In the genomic region with DNA sequence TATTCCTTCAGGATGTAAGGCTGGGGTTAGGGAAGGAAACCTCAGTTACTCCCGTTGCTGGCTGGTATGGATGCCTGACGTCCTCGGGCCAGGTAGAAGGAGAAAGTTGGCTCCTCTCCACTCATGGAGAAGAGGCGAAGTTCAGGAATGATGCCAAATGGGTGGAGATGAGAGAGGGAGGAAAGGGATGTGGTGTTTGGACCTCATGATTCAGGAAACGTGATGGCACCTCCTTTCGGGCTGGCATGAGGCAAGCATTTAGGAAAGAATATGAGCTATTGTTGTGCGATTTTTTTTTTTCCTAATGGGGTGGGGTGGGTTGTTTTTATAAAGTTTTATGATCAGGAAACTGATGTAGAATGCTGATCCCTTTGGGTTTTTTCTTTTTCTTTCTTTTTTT, we compare ENCODE assay signal across 23 mouse cellular contexts.
DNase-seq lines count a peak whose midpoint lies in the region; ATAC-seq lines count a peak whose summit lies in the region.
"Had no signal": no experiment of that assay in that cellular context is flagged by ENCODE, and none has a peak within 500 bp of the region (broad histone marks: within the 10 kb centered on the region; RNA-seq: fewer than 3 reads in every experiment).

No protein-coding gene starts in this region.

- intact Hi-C loops in heart, postnatal 25 days (cut with DNase I) = loop anchor here (5.0 kb wide), 1 partner anchor 32 kb away; no protein-coding TSS in a partner anchor

- no peaks in the 10 kb centered on the region for H3K4me1 ChIP-seq in kidney, embryonic 14.5 days (ENCODE audit: control insufficient read depth, insufficient read depth, low read length)
- H3K4me1 ChIP-seq: liver, embryonic 12.5 days; midbrain, embryonic 13.5 days; neural tube, embryonic 15.5 days had no signal

- no peak overlapping the region for H3K4me3 ChIP-seq in kidney, embryonic 14.5 days (ENCODE audit: low read length)
- H3K4me3 ChIP-seq: embryonic facial prominence, embryonic 15.5 days; forebrain, embryonic 10.5 days; heart, embryonic 10.5 days; liver, embryonic 12.5 days; midbrain, embryonic 13.5 days; myocyte; neural tube, embryonic 15.5 days had no signal

- 72% methylated on average over 7 of the region's 7 CpGs for WGBS in kidney, embryonic 14.5 days

- no peak overlapping the region for H3K27ac ChIP-seq in kidney, embryonic 14.5 days (ENCODE audit: low read depth, low read length)
- H3K27ac ChIP-seq: embryonic facial prominence, embryonic 15.5 days; forebrain, embryonic 10.5 days; heart, embryonic 10.5 days; liver, embryonic 12.5 days; macrophage; midbrain, embryonic 13.5 days; neural tube, embryonic 15.5 days had no signal

- H3K9me3 ChIP-seq in kidney, embryonic 14.5 days (ENCODE audit: control insufficient read depth, low read length) = no peaks in the 10 kb centered on the region
- H3K9me3 ChIP-seq: embryonic facial prominence, embryonic 15.5 days; heart, embryonic 10.5 days; liver, embryonic 12.5 days; midbrain, embryonic 13.5 days; neural tube, embryonic 15.5 days had no signal

- peak; percentile 94 for DNase-seq in heart, adult 11 months
- no peak for DNase-seq in heart, postnatal 25 days (ENCODE audit: low spot score)
- peak; percentile 49 for DNase-seq in kidney, postnatal 14 days
- DNase-seq in kidney, postnatal 36 days = peak; percentile 45 to 65
- peak; percentile 64 for DNase-seq in lung, postnatal 25 days (ENCODE audit: low spot score)
- no peak for DNase-seq in urinary bladder, postnatal 14 days (ENCODE audit: low spot score)
- DNase-seq: adrenal gland, adult 8-10 months; B cell, adult 2 months; cerebellum, adult 9-10 months; gastrocnemius, postnatal 10 days; heart, postnatal 4 days; thymus, postnatal 14 days had no signal

- no peak for ATAC-seq in kidney, embryonic 14.5 days (ENCODE audit: low FRiP score, low TSS enrichment)
- ATAC-seq: hindbrain, embryonic 16.5 days; intestine, postnatal 0 days; liver, embryonic 12.5 days; midbrain, embryonic 13.5 days had no signal

- H3K4me2 ChIP-seq in kidney, embryonic 14.5 days (replicated peaks; ENCODE audit: low read depth, low read length) = no peak overlapping the region
- H3K4me2 ChIP-seq: embryonic facial prominence, embryonic 15.5 days; liver, embryonic 12.5 days; midbrain, embryonic 13.5 days; neural tube, embryonic 15.5 days had no signal

- no peaks in the 10 kb centered on the region for H3K27me3 ChIP-seq in kidney, embryonic 14.5 days (ENCODE audit: control insufficient read depth, insufficient read depth, low read length)
- H3K27me3 ChIP-seq: embryonic facial prominence, embryonic 15.5 days; liver, embryonic 12.5 days; midbrain, embryonic 13.5 days; neural tube, embryonic 15.5 days had no signal

- no peaks in the 10 kb centered on the region for H3K36me3 ChIP-seq in kidney, embryonic 14.5 days (ENCODE audit: control insufficient read depth, insufficient read depth, low read length)
- H3K36me3 ChIP-seq: embryonic facial prominence, embryonic 15.5 days; forebrain, embryonic 10.5 days; heart, embryonic 10.5 days; liver, embryonic 12.5 days; midbrain, embryonic 13.5 days; neural tube, embryonic 15.5 days had no signal

- no peak overlapping the region for H3K9ac ChIP-seq in kidney, embryonic 14.5 days (ENCODE audit: low read depth, low read length)
- H3K9ac ChIP-seq: embryonic facial prominence, embryonic 15.5 days; liver, embryonic 12.5 days; midbrain, embryonic 13.5 days; neural tube, embryonic 15.5 days had no signal

Comparison
In these comparisons a context has a peak if more than half of its experiments do, and no peak if none do; other contexts are left out.
1. DNase-seq: peak in heart, adult 11 months (single experiment), kidney, postnatal 14 days (single experiment), kidney, postnatal 36 days (2 of 2) and lung, postnatal 25 days (single experiment); none in heart, postnatal 25 days (single experiment) and urinary bladder, postnatal 14 days (single experiment).